Mouse (Mus musculus) spleen, postnatal 10 days (tissue): ENCODE measurements at regions not wholly inside any gene's neighbourhood (a gene's known extent, or its start where the extent isn't known, plus 50 kb on each side); places are given as distances from the start of the nearest gene placed in this dataset.

Experiments
- DNase-seq, 2 experiments: peaks; one replicate each; pipeline ENCODE4 v3.0.0; 2021 to 2022; ENCODE audit warnings: low spot score in 2 of 2

- DNase-seq, result no peak
Measured at GRCm38 (mm10) chr13:85570886-85571527, 282.1 kb upstream of the Rasa1 start.

GRCm38 (mm10) chr13:85557821-85558220, 268.9 kb upstream of the Rasa1 start:
- DNase-seq, result no peak

DNA sequence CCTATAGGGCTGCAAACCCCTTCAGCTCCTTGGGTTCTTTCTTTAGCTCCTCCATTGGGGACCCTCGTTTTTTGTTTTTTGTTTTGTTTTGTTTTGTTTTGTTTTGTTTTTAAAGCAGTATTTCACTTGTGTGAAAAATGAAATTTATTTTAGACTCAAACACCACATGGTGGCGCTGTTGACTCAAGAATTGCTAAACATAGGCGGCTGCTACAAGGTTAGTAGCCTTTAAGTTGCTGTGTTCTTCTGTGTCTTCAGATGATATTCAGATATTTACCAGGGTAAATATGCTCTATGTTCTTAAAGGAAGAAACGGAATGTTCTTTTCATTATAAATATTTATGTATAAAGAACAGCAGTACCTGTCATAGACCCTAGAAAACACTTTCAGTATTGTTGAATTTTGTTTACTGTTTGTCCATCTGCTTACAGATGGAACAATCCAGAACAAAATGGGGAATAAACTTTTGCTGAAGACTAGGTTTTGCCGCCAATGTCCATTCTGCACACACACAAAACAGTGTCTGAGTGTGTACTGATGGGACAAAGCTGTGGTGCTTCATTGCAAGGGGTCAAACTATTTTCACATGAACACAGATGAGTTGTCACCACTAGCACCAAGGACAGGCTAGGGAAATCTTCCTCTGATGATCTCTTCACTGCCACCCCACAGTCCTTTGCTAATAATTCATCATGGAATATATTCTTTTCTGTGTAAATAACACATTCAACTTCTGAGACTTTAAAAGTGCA, 267.3 kb upstream of the Rasa1 start:
- peak in 1 of 2 experiments; percentile 70 for DNase-seq

GRCm38 (mm10) chr13:85553072-85553471, 264.1 kb upstream of the Rasa1 start:
- DNase-seq, result no peak

DNA sequence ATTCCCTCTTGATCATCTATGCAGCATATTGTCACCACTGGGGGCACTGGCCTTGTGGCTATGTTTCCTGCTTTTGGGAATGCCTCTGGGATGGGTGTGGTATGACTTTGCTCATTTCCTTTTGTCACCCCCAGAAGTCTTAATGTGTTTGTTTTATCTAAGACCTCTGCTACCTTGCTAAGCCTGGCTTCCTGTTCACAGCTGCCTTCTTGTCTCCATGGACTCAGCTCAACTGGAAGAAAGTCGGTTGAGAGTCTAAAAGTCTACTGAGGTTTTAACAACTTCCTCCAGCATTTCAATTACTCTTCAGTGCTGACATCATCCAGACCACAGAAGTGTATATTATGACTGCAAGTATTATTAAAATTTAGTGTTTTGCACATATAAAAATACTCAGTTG, 220.7 kb upstream of the Rasa1 start:
- no peak for DNase-seq

DNA sequence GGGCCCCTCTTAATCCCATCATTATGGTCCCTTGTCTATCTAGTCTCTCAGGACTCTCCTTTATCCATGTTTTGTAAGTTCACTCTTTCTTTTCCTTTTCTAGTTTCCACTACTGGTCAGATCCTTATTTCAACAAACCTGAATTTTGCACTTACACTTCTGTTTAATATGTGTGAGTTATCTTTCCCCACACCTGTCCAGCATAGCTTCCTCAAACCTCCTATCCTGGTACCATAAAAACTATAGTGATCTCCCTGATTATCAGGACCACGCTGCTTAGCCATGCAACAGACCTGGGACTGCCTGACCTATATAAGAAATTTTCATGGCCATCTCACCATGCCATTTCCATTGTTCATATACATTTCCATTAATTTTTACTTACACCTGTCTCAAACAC, 219.6 kb upstream of the Rasa1 start:
- DNase-seq, result no peak

- peak; percentile 18 to 40 for DNase-seq
Measured at GRCm38 (mm10) chr13:85507374-85508101, 218.6 kb upstream of the Rasa1 start.

DNA sequence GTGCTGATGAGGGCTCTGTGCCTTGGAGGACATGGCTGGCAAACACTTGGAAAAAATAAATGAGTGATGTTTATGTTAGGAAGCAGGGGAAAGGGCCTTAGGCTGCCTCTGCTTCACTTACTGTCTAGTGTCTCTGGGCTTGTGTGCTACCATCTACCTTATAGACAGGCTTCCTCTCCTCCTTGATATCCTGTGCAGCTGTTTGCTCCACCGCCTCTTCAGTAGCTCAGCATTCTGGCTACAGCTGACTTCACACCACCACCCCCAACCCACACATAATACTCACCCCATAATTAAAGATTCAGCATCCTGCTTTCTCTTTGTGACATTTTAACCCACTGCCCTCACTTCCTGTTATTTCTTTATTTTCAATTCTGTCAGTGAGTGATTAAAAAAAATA, 217.9 kb upstream of the Rasa1 start:
- DNase-seq, result peak in 1 of 2 experiments; percentile 40

GRCm38 (mm10) chr13:85506030-85506429, 217.1 kb upstream of the Rasa1 start:
- no peak for DNase-seq

DNA sequence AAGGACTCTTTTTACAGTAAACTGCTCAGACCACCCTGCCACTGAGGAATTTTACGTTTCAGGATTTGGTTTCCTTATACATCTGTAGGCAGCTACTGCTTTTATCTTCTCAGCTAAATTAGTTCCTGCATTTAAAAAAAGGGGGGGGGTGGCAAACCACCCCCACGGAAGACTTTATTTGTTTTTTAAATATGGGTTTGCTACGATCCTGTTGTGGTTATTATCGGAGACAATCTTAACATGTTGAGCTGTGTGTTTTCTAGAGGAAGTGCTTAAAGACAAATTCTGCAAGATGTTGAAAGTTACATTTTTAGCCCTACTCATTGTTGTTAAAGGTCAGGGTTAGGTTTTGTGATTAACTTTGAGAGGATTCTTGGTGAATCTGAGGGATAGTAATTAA, 216.1 kb upstream of the Rasa1 start:
- DNase-seq, result no peak

DNA sequence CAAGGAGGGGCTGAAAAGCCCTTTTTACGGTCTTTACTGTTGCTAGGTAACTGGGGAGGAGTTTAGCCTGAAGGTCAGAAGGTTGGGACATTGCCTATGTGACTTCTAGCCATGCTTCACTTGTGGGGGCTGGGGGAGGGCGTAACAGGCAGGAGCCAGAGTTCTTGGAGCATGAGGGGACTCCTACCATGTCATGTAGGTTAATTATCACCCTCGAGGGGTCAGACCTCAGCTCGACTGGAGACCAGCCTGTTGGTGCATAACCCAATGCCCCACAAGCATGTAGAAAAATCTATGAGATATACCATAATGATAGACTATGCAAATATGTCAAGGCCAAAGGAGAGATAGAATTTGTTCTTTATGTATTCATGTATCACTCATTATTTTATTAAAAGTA, 215.1 kb upstream of the Rasa1 start:
- no peak for DNase-seq

DNA sequence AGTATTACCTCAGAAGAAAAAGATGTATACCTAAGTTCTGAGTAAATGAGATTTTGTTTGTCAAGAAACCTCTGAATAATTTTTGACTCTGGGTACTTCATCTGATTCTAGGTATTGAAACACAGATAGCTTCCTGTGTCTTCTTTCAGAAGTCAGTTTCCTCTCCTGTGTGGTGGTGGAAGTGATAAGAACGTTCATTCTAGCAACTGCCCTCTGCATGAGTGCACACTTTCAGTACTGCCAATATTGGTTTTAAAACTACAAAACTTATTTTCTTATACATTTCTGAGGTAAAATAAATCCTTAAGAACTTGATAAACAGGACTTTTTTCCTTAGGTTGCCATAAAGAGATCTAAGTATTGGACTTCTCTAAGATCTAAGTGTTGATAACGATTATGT, 209.8 kb upstream of the Rasa1 start:
- DNase-seq, result no peak

DNA sequence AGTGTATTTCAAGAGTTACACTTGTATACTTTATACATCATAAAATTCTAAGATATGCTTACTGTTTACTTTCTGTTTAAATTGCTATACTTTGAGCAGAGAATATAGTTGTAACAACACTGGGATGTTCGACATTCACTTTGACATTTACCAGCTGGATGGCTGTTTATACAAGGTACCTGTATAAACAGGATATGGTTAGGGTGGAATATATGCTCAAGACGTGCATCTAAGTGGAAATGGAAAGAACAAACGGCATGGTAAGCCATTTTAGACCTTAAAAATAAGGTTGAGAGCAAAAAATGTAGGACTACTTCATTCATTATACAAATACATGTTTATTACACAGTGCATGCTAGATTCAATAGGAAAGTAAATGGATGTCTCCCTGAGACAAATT, 195.9 kb upstream of the Rasa1 start:
- no peak for DNase-seq

DNA sequence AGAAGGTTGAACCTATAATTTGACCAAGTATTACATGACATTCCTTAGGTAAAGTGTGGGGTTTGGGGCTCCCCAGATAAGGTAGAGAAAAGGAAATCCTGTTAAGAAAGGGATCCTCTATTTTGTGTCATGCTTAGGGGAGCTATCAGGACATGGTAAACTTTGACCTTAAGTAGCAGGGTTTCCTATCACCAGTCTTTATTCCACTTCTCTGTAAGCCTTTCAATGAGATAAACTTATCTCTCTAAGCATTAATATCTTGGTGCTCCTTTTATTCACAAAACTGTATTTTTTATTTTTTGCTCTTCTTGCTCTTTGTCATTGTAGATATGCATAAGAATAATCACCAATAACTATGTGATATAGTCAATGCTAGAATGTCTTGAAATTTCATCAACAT, 194.4 kb upstream of the Rasa1 start:
- DNase-seq, result no peak

DNA sequence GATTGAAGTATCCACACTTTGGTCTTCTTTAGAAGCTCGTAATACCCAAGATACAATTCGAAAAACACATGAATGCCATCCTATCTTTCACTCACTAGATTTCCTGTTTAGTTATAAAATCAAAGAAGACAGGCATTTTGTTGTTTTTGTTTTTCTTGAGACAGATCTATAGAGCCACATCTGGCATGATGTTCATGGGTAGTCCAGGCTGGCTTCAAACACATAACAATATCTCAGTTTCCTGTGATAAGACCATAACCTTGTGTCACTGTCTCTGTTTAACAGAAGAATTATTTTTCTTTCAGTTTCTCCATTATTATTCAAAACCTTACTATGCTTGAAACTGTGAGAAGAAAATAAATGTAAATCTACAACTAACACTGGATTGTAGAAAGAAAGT, 190.5 kb upstream of the Rasa1 start:
- DNase-seq, result no peak

DNA sequence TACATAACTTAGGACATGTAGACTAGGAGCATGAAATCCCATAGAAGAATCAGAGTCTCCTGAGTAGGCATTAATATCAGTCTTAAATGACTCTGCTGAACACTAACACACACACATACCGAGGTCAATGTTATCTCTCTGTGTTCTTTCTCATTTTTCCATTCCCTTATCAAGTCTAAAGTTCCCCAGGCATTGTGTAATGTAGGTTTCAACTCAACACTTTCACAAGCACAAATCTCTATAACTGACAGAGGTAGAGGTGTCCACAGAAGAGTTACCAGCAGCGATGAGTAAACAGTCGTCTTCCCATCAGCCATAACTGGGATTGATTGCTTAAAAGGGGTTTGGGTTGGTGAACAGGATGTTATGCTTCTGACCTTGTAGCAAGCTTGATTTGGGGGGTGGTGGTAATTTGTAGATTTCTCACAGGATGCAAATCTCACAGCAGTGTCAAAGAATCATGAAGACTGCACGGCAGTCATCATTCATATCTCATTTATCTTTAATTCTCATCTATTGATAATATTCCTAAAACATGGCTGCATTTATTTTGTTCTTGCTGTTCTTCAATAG, 187.4 kb upstream of the Rasa1 start:
- no peak for DNase-seq

DNA sequence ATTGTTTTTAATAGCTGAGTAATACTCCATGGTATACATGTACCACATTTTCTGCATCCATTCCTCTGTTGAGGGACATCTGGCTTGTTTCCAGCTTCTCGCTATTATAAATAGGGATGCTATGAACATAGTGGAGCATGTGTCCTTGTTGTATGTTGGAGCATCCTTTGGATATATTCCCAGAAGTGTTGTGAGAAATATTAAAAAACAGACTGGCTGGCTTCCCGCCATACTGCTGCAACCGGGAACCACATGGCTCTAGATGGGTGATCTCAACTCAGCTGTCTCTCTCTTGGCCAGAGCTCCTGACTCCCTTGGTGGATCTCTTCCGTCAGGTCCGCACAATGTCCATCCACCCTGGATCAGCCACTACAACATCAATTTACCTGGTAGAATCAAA, 182.4 kb upstream of the Rasa1 start:
- no peak for DNase-seq

GRCm38 (mm10) chr13:85459387-85459786, 170.5 kb upstream of the Rasa1 start:
- no peak for DNase-seq

DNA sequence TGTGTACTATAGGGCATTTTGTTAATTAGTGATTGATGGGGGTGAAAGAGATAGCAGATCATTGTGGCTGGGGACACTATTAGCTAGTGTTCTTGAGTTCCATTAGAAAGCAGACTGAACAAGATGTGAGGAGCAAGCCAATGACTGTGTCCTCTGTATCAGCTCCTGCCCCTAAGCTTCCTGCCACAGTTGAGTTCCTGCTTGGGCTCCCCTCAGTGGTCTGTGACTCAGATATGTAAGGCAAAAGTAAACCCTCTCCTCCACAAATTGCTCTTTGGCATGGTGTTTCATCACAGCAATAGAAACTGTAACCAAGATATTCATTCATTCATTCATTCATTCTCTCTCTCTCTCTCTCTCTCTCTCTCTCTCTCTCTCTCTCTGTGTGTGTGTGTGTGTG, 169.7 kb upstream of the Rasa1 start:
- DNase-seq, result no peak

DNA sequence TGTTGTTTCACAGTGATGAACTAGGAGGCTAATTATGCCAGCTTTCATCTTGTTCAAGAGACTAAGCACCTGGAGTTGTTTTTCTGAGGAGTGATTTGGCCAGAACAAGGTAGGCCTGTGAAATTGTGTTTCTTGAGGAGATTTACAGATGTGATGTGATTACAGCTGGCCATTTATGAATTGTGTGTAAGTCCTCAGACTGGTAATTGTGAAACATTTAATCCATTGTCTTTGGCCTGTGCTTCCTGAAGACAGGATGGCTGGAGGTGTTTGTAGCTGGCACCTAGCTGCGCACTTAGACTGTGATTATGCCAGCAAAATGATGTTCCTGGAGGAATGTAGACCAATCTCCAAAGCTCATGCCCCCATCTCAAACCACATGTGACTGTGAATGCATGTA, 150.7 kb upstream of the Rasa1 start:
- no peak for DNase-seq

- DNase-seq, result no peak
Measured at GRCm38 (mm10) chr13:85437875-85438274, 148.9 kb upstream of the Rasa1 start.

DNA sequence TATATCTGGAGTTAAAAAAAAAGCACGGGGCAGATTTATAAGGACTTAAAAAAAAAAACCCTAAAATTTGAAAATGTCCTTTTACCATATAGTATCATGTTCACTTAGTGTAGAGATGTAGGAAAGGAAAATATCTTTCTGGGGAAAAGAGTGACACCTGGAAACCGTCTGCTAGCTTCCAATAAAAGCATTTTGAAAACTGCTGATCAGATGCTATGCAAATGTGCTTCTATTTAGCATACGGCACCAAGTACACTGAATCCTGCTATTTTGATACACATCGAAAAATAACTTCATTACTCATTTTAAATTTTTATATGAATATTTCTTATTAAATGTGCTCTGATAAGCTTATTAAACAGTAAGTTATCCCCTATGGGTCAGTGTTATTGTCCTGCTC, 148.1 kb upstream of the Rasa1 start:
- no peak for DNase-seq

DNA sequence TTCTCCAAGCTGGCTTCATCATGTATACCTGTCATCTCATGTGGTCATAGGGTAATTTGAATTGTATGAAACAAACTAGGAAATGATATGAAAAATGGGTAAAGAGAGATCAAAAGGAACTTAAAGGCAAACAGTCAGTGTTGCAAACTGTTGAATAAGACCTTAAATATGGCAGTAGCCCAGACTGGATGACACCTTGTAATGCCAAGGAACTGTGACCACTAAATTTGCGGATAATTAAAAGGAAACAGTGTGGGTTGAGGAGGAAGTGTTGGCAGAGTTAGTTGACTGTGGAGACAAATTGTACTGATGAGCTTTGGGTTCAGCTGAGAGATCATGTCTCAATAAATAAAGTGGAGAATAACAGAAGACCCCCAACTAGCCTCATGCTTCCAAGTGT, 147.3 kb upstream of the Rasa1 start:
- no peak for DNase-seq
